Mouse (Mus musculus) limb, embryonic 13.5 days (tissue): Measurements from ENCODE around the gene Aim2. TPM values are rescaled to one million over a fixed set of nuclear protein-coding genes. Genes with fewer than 3 reads are reported as not detected.

Experiments used
- ATAC-seq: fragments of 200-750 bp; cut with Nextera tagmentation; 2 replicates; pipeline ENCODE4 v1.8.0; 2017; ENCODE audit warnings: low read depth, moderate number of reproducible peaks, moderate TSS enrichment; ENCODE audit not compliant: low FRiP score
- H3K27ac ChIP-seq: fragments of 300-500 bp; sonication (generic); 2 replicates; pipeline ENCODE4 v1.5.1; 2015; ENCODE audit warnings: inconsistent platforms, mild to moderate bottlenecking, moderate library complexity
- H3K27me3 ChIP-seq: fragments of 300-500 bp; sonication (generic); 2 replicates; pipeline ENCODE4 v1.6.1; 2015; ENCODE audit warnings: mild to moderate bottlenecking, inconsistent platforms
- H3K36me3 ChIP-seq: fragments of 300-500 bp; sonication (generic); 2 replicates; pipeline ENCODE4 v1.6.1; 2015; ENCODE audit warnings: inconsistent platforms, mild to moderate bottlenecking, moderate library complexity
- H3K4me1 ChIP-seq: fragments of 300-500 bp; sonication (generic); 2 replicates; pipeline ENCODE4 v1.6.1; 2015; ENCODE audit warnings: inconsistent platforms
- H3K4me2 ChIP-seq: fragments of 300-500 bp; sonication (generic); replicated peaks from 2 replicates; pipeline ENCODE4 v1.6.1; 2015; ENCODE audit warnings: inconsistent platforms, mild to moderate bottlenecking, moderate library complexity
- H3K4me3 ChIP-seq: fragments of 300-500 bp; sonication (generic); 2 replicates; pipeline ENCODE4 v1.5.1; 2015; ENCODE audit warnings: moderate library complexity, mild to moderate bottlenecking, inconsistent platforms
- H3K9ac ChIP-seq: fragments of 300-500 bp; sonication (generic); 2 replicates; pipeline ENCODE4 v1.6.1; 2015; ENCODE audit warnings: mild to moderate bottlenecking, inconsistent platforms
- H3K9me3 ChIP-seq: fragments of 300-500 bp; sonication (generic); 2 replicates; pipeline ENCODE4 v1.6.1; 2016; ENCODE audit warnings: inconsistent platforms
- WGBS: fragments of 180-500 bp; shearing (Covaris S2); methylation state at CpG from one replicate; pipeline ENCODE4 v1.1.7; 2015; 5-methylcytosine and 5-hydroxymethylcytosine counted together
- polyA plus RNA-seq: library from polyadenylated mRNA; unstranded; fragments of >200 nt; fragmentation: Nextera tagmentation; extraction: Ambion mirVana; gene quantifications from 2 replicates; pipeline ENCODE4 v1.2.1, GENCODE M21; 2015

Gene Aim2
- polyA plus RNA-seq, 1 experiment from 2014 or later, result 1.3 TPM

DNA sequence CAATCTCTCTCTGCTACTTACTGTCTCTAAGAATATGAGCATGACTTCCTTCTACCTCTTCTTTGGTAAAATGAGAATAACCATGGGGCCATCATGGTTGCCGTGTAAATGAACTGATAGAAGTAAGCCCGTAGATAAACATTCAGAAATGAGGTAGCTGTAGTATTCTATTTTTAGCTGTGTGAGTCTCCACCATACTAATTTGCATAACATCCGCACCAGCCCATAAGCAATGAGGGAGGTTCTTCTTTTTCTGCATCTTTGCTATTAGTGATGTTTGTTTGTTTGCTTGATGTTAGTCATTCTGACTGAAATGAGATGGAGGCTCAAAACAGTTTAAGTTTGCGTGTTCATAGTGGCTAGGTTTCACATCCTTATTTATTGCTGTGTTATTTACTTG lies 61.2 kb downstream of the Aim2 start:
- H3K4me3 ChIP-seq, result no peak overlapping the region
- no peak overlapping the region for H3K9ac ChIP-seq
- no peaks in the 10 kb centered on the region for H3K36me3 ChIP-seq
- 87% methylated on average over 4 of the region's 4 CpGs for WGBS
- ATAC-seq, result no peak
- H3K9me3 ChIP-seq, result no peaks in the 10 kb centered on the region
- no peak overlapping the region for H3K4me2 ChIP-seq
- no peak overlapping the region for H3K27ac ChIP-seq
- peaks cover 20% of the 10 kb centered on the region for H3K4me1 ChIP-seq
- H3K27me3 ChIP-seq, result no peaks in the 10 kb centered on the region

- 0 out of 2 replicates have a peak, but pooled peaks have one; percentile 30 for ATAC-seq
- WGBS, result 54% methylated on average over 3 of the region's 3 CpGs
- no peaks in the 10 kb centered on the region for H3K36me3 ChIP-seq
- no peak overlapping the region for H3K4me2 ChIP-seq
- H3K4me3 ChIP-seq, result no peak overlapping the region
- H3K9me3 ChIP-seq, result no peaks in the 10 kb centered on the region
- no peaks in the 10 kb centered on the region for H3K27me3 ChIP-seq
- no peak overlapping the region for H3K27ac ChIP-seq
- no peak overlapping the region for H3K9ac ChIP-seq
- H3K4me1 ChIP-seq, result peaks cover 18% of the 10 kb centered on the region
These were observed 64.0 kb downstream of the Aim2 start for GRCm38 (mm10) chr1:173414631-173415030.

- no peak overlapping the region for H3K9ac ChIP-seq
- no peaks in the 10 kb centered on the region for H3K9me3 ChIP-seq
- WGBS, result 75% methylated on average over 3 of the region's 3 CpGs
- H3K36me3 ChIP-seq, result no peaks in the 10 kb centered on the region
- no peaks in the 10 kb centered on the region for H3K27me3 ChIP-seq
- H3K27ac ChIP-seq, result no peak overlapping the region
- H3K4me3 ChIP-seq, result no peak overlapping the region
- peaks cover 7% of the 10 kb centered on the region for H3K4me1 ChIP-seq
- H3K4me2 ChIP-seq, result no peak overlapping the region
- no peak for ATAC-seq
These were observed 67.8 kb downstream of the Aim2 start for GRCm38 (mm10) chr1:173418516-173418915.

DNA sequence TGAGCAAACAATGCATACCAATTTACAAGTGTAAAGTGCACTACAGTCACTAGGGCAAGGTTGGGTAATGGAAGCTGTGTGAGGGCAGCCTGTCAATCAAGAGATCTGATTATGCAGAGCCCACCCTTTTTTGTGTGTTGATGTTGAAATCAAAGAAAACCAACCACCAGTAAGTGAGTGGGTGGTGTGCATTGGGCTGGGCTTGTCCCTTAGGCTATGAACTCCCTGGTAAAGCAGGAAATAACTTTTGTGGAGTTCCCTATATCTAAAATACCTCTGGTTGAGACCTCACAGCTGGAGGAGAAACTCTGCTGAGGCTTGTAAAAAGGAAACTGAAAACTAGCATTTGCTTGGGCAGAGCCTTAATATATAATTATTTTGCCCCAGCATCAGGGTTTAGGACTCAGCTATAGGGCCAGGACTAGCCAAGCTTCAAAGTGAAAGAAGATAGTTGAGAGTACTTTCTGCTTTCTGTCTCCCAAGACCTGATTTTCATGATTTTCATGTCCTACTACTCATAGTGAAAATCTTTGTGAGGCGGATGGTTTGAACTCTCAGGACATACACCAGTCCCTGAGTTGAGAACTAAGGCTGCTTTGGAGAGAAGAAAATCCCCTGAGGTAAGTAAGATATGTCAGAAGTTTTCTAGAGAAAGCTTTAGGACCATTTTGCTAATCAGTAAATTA lies 68.4 kb downstream of the Aim2 start:
- H3K4me3 ChIP-seq, result no peak overlapping the region
- 0 out of 2 replicates have a peak, but pooled peaks have one; percentile 19 for ATAC-seq
- H3K4me2 ChIP-seq, result no peak overlapping the region
- H3K36me3 ChIP-seq, result no peaks in the 10 kb centered on the region
- H3K27me3 ChIP-seq, result no peaks in the 10 kb centered on the region
- H3K27ac ChIP-seq, result no peak overlapping the region
- peaks cover 7% of the 10 kb centered on the region for H3K4me1 ChIP-seq
- 92% methylated on average over 1 of the region's 1 CpGs for WGBS
- H3K9ac ChIP-seq, result no peak overlapping the region
- H3K9me3 ChIP-seq, result no peaks in the 10 kb centered on the region

DNA sequence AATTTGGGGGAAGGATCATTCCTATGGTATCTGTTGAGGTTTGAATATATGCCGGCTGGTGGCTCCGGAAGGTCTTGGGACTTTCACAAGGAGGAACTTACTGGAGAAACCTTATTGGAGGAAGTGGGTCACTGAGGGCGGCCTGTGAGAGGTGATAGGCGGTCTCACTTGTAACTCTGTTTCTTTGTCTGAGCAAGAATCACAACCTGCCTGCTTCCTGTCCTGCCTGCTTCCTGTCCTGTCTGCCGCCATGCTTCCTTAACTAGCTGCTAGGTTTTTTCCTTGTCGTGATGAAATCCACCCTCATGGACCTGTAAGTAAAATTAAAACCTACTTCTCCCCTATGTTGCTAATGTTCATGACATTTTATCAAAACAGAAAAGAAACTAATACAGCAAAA lies 69.7 kb downstream of the Aim2 start:
- Histone ChIP-seq H3K27ac (no peak overlapping the region), H3K9ac (no peak overlapping the region), H3K4me2 (no peak overlapping the region), H3K4me1 (peaks cover 4% of the 10 kb centered on the region; the same call in 1 of the 2 replicates), H3K9me3 (no peaks in the 10 kb centered on the region), H3K36me3 (no peaks in the 10 kb centered on the region), H3K4me3 (no peak overlapping the region), H3K27me3 (no peaks in the 10 kb centered on the region)
- no peak for ATAC-seq
- WGBS, result 68% methylated on average over 6 of the region's 6 CpGs

GRCm38 (mm10) chr1:173426345-173426744 lies 75.7 kb downstream of the Aim2 start:
- WGBS, result 82% methylated on average over 2 of the region's 2 CpGs
- ATAC-seq, result no peak

DNA sequence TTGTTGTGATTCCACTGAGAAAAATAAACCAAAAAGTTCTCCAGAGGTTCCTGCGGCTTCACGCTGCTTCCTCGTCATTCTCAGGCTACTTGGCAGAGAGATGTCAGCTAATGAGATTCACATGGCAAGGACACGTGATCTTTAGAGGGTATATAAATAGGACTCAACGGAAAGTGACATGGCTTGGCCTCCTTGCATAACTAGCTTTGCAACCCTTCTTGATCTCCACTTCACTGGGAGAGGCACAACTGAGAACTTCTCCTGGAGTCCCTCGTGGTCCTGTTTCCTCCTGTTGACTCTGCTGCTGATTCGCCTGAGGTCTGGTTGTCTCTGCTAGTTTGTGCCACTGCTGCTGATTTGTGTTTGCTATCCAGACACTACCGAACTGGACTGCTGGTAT lies 76.7 kb downstream of the Aim2 start:
- Histone ChIP-seq H3K36me3 (no peaks in the 10 kb centered on the region), H3K4me2 (no peak overlapping the region), H3K9ac (no peak overlapping the region), H3K27ac (no peak overlapping the region), H3K9me3 (no peaks in the 10 kb centered on the region), H3K27me3 (no peaks in the 10 kb centered on the region), H3K4me3 (no peak overlapping the region), H3K4me1 (no peaks in the 10 kb centered on the region)
- WGBS, result 72% methylated on average over 8 of the region's 8 CpGs
- ATAC-seq, result no peak

More at GRCm38 (mm10) chr1:173426345-173426744, 75.7 kb downstream of the Aim2 start:
- Histone ChIP-seq H3K36me3 (no peaks in the 10 kb centered on the region), H3K4me3 (no peak overlapping the region), H3K4me2 (no peak overlapping the region), H3K9me3 (no peaks in the 10 kb centered on the region), H3K9ac (no peak overlapping the region), H3K27ac (no peak overlapping the region), H3K27me3 (no peaks in the 10 kb centered on the region), H3K4me1 (no peaks in the 10 kb centered on the region)

- no peak for ATAC-seq
- no peaks in the 10 kb centered on the region for H3K9me3 ChIP-seq
These were observed 79.5 kb downstream of the Aim2 start for GRCm38 (mm10) chr1:173429995-173430699.

GRCm38 (mm10) chr1:173432411-173432810 lies 81.7 kb downstream of the Aim2 start:
- no peak for ATAC-seq
- H3K4me2 ChIP-seq, result no peak overlapping the region
- H3K27ac ChIP-seq, result no peak overlapping the region
- WGBS, result 70% methylated on average over 2 of the region's 2 CpGs
- no peaks in the 10 kb centered on the region for H3K36me3 ChIP-seq
- H3K9ac ChIP-seq, result no peak overlapping the region
- H3K9me3 ChIP-seq, result no peaks in the 10 kb centered on the region
- H3K27me3 ChIP-seq, result no peaks in the 10 kb centered on the region
- H3K4me1 ChIP-seq, result no peaks in the 10 kb centered on the region
- no peak overlapping the region for H3K4me3 ChIP-seq

More at GRCm38 (mm10) chr1:173429995-173430699, 79.5 kb downstream of the Aim2 start:
- no peak overlapping the region for H3K4me3 ChIP-seq
- no peaks in the 10 kb centered on the region for H3K36me3 ChIP-seq
- no peak overlapping the region for H3K27ac ChIP-seq
- H3K9ac ChIP-seq, result no peak overlapping the region
- no peak overlapping the region for H3K4me2 ChIP-seq
- WGBS, result 88% methylated on average over 5 of the region's 5 CpGs
- no peaks in the 10 kb centered on the region for H3K4me1 ChIP-seq
- H3K27me3 ChIP-seq, result no peaks in the 10 kb centered on the region

DNA sequence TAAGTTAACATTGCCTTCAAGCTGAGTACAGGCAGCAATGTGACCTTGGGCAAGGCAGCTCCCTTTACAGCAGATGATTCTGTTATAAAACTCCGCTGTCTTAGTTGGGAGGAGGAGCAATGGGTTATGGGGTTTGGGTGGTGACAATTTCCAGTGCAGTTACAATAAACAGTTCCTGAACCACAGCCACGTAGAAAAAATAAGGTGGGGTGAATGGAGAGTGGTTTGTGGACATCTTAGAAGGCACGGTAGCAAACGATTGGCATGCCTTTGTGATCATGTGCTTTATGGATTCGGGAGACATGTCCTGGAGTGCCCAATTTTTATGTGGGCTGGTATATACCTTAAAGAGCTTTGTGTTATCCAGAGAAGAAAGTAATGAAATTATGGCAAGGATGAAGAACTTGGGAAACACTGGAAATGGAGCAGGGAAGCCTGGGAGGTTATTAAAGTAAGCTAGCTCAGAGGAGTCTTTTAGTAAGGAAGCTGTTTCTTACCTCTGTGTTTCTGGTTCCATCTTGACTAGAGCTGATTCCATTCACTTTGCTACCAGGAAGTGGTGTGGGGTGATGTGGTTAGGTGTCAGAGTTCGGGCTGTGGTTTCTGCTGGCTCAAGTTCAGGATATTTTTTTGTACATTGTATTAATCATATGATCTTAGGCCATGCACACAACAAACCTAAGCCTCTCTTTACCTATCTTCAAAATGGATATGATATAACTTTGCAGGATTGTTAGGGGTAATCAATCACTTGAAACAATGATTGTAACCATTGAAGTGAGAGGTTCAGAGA lies 86.7 kb downstream of the Aim2 start:
- no peak overlapping the region for H3K4me2 ChIP-seq
- H3K27ac ChIP-seq, result no peak overlapping the region
- H3K4me3 ChIP-seq, result no peak overlapping the region
- WGBS, result 68% methylated on average over 6 of the region's 6 CpGs
- no peaks in the 10 kb centered on the region for H3K4me1 ChIP-seq
- no peak for ATAC-seq
- no peaks in the 10 kb centered on the region for H3K27me3 ChIP-seq
- no peak overlapping the region for H3K9ac ChIP-seq
- no peaks in the 10 kb centered on the region for H3K9me3 ChIP-seq
- H3K36me3 ChIP-seq, result no peaks in the 10 kb centered on the region

DNA sequence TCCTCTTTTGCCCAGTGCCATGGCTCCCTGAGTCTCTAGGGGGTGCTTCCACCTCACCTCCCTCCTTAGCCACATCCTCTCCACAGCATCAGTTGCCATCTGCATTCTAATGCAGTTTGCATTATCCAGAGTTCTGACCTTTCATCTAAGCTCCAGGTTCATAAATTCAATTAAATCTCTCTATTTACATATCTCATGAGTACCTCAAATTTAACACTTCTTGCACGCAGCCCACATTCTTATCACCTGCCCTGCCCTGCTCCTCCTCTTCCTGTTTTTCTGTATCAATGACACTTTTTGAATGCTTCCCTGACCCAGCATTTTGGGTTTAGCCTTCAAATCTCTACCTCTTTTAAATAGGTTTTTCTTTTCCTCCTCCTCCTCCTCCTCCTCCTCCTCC lies 90.0 kb downstream of the Aim2 start:
- Histone ChIP-seq H3K27ac (no peak overlapping the region), H3K4me2 (no peak overlapping the region), H3K9me3 (no peaks in the 10 kb centered on the region), H3K36me3 (no peaks in the 10 kb centered on the region), H3K4me1 (no peaks in the 10 kb centered on the region), H3K27me3 (no peaks in the 10 kb centered on the region), H3K9ac (no peak overlapping the region), H3K4me3 (no peak overlapping the region)
- 70% methylated on average over 1 of the region's 1 CpGs for WGBS
- ATAC-seq, result no peak

GRCm38 (mm10) chr1:173441210-173441609 lies 90.5 kb downstream of the Aim2 start:
- Histone ChIP-seq H3K27ac (no peak overlapping the region), H3K9ac (no peak overlapping the region), H3K9me3 (no peaks in the 10 kb centered on the region), H3K4me2 (no peak overlapping the region), H3K4me1 (no peaks in the 10 kb centered on the region), H3K27me3 (no peaks in the 10 kb centered on the region), H3K36me3 (no peaks in the 10 kb centered on the region), H3K4me3 (no peak overlapping the region)
- ATAC-seq, result no peak
- WGBS, result 71% methylated on average over 4 of the region's 4 CpGs
